Mouse (Mus musculus) frontal cortex, adult 2 months (tissue): ENCODE measurements at regions not wholly inside any gene's neighbourhood (a gene's known extent, or its start where the extent isn't known, plus 50 kb on each side); places are given as distances from the start of the nearest gene placed in this dataset.

Source experiments
- DNase-seq, 2 experiments: peaks; one replicate each; pipeline ENCODE4 v3.0.0; 2022; ENCODE audit warnings: low spot score in 1 of 2; ENCODE audit errors: extremely low spot score in 1 of 2

DNA sequence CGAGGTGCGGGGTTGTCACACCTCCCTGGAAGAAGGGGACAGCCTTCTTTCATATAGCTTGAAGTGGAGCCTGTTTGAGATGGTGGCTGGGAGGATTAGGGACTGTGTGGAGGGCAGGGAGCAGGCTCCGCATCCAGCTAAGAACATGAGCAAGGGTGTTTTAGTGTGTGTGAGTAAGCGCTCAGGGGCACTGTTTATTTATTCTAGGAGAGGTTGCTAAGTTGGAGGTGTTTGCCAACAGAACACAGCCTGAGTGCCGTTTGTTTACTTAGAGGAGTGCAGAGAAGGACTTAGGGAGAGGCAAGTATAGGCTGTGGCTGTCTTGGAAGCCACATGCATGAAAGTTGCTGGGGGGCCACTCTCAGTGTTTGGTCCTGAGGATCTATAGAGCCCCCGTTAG is 61.2 kb upstream of the Cdon start:
- DNase-seq: no peak

DNA sequence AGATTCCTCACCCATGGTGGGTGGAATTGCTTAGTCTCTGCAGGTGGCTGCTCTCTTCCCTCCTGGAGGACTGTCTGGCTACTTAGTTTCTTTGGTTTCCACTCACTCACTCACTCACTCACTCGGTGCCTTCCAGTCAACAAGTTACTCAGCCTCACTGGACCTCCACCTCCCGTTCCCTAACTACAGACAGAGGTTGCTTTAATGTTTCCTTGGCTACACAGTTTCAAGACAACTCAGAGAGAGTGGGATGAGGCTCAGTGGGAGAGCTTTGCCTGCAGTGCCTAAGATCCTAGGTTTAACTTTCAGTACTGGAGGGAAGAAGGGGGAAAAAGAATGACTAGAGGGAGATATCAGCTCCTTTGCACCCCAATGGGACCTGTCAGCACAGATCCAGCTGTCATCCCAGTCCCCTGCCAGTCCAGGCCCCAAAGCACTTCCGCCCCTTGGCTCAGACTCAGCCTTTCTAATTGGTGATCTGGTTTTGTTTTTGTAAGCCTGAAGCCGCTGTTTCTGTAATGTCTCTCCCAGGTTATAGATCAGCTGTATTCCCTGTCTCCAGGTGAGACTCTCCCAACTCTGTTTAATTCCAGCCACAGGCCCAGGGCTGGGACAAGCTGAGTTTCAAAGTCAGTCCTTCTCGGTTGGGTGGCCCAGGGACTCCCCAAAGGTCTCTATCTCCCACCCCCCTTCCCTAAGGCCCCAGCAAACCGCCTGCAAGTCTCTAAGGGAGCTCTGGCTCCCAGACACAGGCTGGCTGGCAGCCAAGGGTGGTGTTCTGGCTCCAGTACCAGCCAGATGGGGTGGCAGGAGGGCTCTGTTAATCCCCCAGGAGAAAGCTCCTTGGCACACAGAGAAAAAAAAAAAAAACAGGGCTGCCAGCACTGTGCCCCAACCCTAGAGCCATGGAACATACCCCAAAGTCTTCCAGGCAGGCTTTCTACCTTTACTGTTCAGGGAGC is 60.5 kb upstream of the Cdon start:
- DNase-seq: peak in 1 of 2 experiments; percentile 46

- DNase-seq: no peak
Observed at GRCm38 (mm10) chr9:35361432-35361831, 59.5 kb upstream of the Cdon start.

DNA sequence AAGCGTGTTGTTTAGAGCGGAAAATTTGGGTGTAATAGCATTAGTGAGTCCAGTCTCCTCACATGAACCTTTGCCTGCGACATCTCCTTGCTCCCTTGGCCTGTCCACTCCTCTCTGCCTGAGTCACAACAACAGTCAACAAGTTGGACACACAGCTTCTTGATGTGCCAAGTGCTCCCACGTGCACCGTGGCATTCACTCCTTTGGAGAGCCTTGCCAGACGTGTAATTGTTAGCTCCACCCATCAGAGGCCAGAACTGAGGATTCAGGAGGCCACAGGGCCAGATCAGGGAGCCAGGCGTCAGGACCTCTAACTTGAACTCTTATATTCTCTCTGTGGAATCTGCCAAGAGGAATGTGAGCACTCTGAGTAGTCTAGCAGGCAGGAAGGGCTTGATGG is 58.7 kb upstream of the Cdon start:
- no peak for DNase-seq

GRCm38 (mm10) chr9:35363079-35363478 is 57.8 kb upstream of the Cdon start:
- DNase-seq: no peak

DNA sequence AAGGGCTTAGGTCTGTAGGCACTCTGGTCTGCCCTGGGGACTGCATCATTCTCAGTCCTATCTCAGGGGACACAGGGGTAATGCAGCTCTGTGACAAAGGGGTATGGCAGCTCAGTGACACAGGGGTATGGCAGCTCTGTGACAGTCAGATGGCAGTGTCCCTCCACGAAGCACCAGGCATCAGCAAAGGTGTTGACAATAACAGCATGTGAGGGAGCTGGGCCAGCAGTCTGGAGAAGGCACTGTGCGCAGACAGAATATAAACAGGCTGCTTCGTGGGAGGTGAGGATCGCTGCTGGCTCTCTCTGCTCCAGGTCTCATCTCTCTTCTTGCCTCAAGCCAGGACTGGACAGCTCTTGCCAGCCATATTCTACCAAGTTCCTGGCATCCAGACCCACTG is 57.0 kb upstream of the Cdon start:
- peak; percentile 27 to 35 for DNase-seq

DNA sequence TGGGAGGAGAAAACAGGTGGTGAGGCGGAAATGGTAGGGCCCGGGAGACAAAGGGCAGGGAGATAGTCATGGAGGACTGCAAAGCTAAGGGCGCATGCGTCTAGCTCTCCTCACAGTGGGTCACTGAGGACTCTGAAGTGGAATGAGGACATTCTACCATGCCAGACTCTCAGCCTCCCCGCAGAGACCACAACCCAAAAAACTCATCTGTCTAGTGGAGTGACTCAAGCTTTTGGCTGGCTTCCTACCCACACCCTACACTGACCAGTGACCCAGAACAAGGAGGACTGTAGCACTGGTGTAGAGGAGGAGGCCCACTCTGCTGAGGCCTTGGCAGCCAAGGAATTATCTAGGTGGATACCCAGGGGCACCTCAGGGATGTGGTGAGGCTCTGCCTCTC is 55.0 kb upstream of the Cdon start:
- DNase-seq: no peak

DNA sequence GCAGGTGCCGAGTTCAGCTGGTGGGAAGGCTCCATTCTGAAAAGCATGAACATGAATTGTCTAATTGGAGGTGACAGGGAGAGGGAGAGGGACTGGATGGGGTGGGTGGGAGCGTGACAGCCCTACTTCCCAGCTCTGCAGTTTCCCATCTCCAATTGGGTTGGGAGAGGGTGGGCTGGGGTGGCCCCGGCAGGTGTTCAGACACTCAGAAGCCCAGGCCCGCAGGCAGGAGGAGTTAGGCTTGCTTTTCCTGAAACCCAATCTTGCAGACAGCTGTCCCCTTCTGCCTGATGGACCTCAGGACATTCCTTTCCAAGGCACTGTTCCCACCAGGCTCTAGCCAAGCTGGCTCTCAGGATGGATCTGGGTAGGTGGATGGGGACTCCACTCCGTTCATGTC is 51.9 kb upstream of the Cdon start:
- DNase-seq: no peak

- DNase-seq: no peak
Observed at GRCm38 (mm10) chr9:35370031-35370430, 50.9 kb upstream of the Cdon start.

- no peak for DNase-seq
Observed at GRCm38 (mm10) chr9:35370895-35371294, 50.0 kb upstream of the Cdon start.
